Mouse (Mus musculus) small intestine, adult 2 months (tissue): ENCODE results near the gene Selplg. TPM values are rescaled to one million over a fixed set of nuclear protein-coding genes. Genes with fewer than 3 reads are reported as not detected.
A peak's percentile ranks its signal among the peaks of the same experiment; 100 is the strongest.

Source experiments
- H3K27ac ChIP-seq: fragments of 200-500 bp; 2 replicates; pipeline ENCODE4 v1.5.1; 2012; ENCODE audit warnings: low read depth, low read length, control low read depth, inconsistent platforms; ENCODE audit not compliant: insufficient read depth
- H3K27me3 ChIP-seq: fragments of 200-500 bp; 2 replicates; pipeline ENCODE4 v1.6.1; 2012; ENCODE audit warnings: mild to moderate bottlenecking, moderate library complexity, low read length, inconsistent platforms; ENCODE audit not compliant: control insufficient read depth, insufficient read depth
- H3K36me3 ChIP-seq: fragments of 200-500 bp; 2 replicates; pipeline ENCODE4 v1.6.1; 2012; ENCODE audit warnings: mild to moderate bottlenecking, low read length, control low read depth, inconsistent platforms; ENCODE audit not compliant: control insufficient read depth, insufficient read depth
- H3K4me1 ChIP-seq: fragments of 200-500 bp; 2 replicates; pipeline ENCODE4 v1.6.1; 2012; ENCODE audit warnings: low read length, inconsistent platforms, mixed read lengths; ENCODE audit not compliant: control insufficient read depth, insufficient read depth, insufficient read length
- H3K4me3 ChIP-seq: fragments of 200-500 bp; 2 replicates; pipeline ENCODE4 v1.5.1; 2012; ENCODE audit warnings: low read depth, mild to moderate bottlenecking, control low read depth, inconsistent platforms, low read length, moderate library complexity
- CTCF ChIP-seq: fragments of 200-500 bp; IDR thresholded peaks from 2 replicates; pipeline ENCODE4 v1.5.1; 2012; ENCODE audit warnings: low read depth, mild to moderate bottlenecking, control low read depth, inconsistent platforms, low read length, moderate library complexity, mixed read lengths; ENCODE audit not compliant: insufficient replicate concordance, insufficient read length; ENCODE audit errors: extremely low read depth
- POLR2A ChIP-seq: fragments of 200-500 bp; IDR thresholded peaks from 2 replicates; pipeline ENCODE4 v1.6.1; 2012; ENCODE audit warnings: low read depth, mild to moderate bottlenecking, control low read depth, inconsistent platforms, low read length, moderate library complexity
- WGBS: fragments of 180-500 bp; shearing (Covaris S2); methylation state at CpG from one replicate; pipeline ENCODE4 v1.1.7; 2018; 5-methylcytosine and 5-hydroxymethylcytosine counted together
- polyA plus RNA-seq: library from polyadenylated mRNA; depleted of rRNA; stranded (reverse); fragments of >200 nt; gene quantifications from 2 replicates; pipeline ENCODE4 v1.2.3, GENCODE M21; 2012; rRNA removed

Selplg gene
- polyA plus RNA-seq: 31.5 and 52.3 TPM in 2 replicates

- Histone ChIP-seq H3K27me3 (no peaks in the 10 kb centered on the region), H3K4me3 (peak within 1 kb of the TSS; percentile 45), H3K4me1 (no peaks in the 10 kb centered on the region; the same call in 1 of the 2 replicates), H3K27ac (peak within 1 kb of the TSS; percentile 54), H3K36me3 (no peaks in the 10 kb centered on the region)
- TF ChIP-seq CTCF (no peak), POLR2A (no peak)
- 27% methylated on average over 8 of the region's 8 CpGs for WGBS
These were observed at the start of gene Selplg for GRCm38 (mm10) chr5:113832490-113832901. TSS of gene Selplg (minus strand) at chr5:113832644.

GRCm38 (mm10) chr5:113881136-113881535 lies 48.7 kb upstream of the Selplg start:
- no peak overlapping the region for H3K27ac ChIP-seq

DNA sequence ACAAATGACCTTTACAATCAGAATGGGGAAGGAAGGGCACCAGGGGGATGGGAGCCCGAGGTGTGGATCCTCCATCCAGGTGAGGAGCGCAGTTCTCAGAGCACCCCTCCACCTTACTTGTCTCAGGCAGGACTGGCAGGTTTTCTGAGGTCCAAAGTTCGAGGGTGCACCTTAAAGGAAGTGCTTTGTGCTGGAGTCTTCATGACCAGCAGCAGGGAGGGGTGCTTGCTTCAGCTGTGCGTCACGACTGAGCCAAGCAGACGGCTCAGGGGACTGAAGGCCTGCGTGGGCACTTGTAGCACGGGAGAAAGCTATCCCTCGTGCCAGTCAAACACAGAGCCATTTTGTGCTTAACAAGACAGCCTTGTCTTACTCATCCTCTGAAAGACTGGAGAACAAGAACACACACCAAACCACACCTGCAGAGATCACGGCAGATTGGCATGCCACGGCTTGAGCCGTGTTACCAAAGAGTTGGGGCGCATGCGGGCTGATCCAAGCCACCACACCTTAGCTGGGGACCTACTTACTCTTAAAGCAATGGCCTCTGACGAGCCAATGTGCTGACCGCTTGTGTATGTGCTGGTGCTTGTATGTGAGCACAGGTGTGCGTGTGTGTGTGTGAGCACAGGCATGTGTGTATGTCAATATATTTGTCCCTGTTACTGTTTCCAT lies 46.6 kb upstream of the Selplg start:
- Histone ChIP-seq H3K4me3 (no peak overlapping the region), H3K27ac (peak overlapping the region; percentile 88), H3K36me3 (peaks cover 26% of the 10 kb centered on the region), H3K4me1 (peaks cover 48% of the 10 kb centered on the region), H3K27me3 (no peaks in the 10 kb centered on the region)
- TF ChIP-seq POLR2A (no peak; the same call in 1 of the 2 replicates), CTCF (no peak)
- 36% methylated on average over 17 of the region's 17 CpGs for WGBS

More at GRCm38 (mm10) chr5:113881136-113881535, 48.7 kb upstream of the Selplg start:
- TF ChIP-seq POLR2A (no peak), CTCF (no peak)
- H3K4me3 ChIP-seq: no peak overlapping the region
- peaks cover 41% of the 10 kb centered on the region for H3K4me1 ChIP-seq
- H3K27me3 ChIP-seq: no peaks in the 10 kb centered on the region
- peaks cover 22% of the 10 kb centered on the region for H3K36me3 ChIP-seq
- 88% methylated on average over 14 of the region's 14 CpGs for WGBS

- peaks cover 29% of the 10 kb centered on the region for H3K36me3 ChIP-seq
- TF ChIP-seq CTCF (no peak), POLR2A (no peak)
- H3K4me3 ChIP-seq: no peak overlapping the region
- peak overlapping the region; percentile 88; the same call in 1 of the 2 replicates for H3K27ac ChIP-seq
- peaks cover 57% of the 10 kb centered on the region for H3K4me1 ChIP-seq
- 37% methylated on average over 3 of the region's 3 CpGs for WGBS
- no peaks in the 10 kb centered on the region for H3K27me3 ChIP-seq
These were observed 45.1 kb upstream of the Selplg start for GRCm38 (mm10) chr5:113877565-113877964.

DNA sequence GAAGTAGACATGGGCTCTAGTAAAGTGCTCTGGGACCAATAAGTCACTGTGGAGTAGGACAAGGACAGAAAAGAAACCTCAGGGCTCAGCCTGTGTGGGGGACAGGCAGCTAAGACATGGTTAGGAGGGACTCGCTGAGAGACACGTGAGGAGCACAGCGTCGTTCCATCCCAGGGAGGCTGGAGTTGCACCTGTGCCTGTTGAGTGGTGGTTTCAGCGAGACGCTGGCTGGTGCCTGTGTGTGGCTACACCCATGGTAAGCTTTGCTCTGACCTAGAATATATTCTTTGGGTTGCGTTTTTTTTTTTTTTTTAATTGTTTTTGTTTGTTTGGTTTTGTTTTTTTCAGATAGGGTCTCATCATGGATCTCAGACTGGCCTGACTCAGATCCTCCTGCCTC lies 43.7 kb upstream of the Selplg start:
- H3K27me3 ChIP-seq: no peaks in the 10 kb centered on the region
- no peak for TF ChIP-seq CTCF
- no peak for TF ChIP-seq POLR2A
- WGBS: 58% methylated on average over 7 of the region's 7 CpGs
- H3K4me3 ChIP-seq: no peak overlapping the region
- peaks cover 21% of the 10 kb centered on the region for H3K36me3 ChIP-seq
- H3K27ac ChIP-seq: peak overlapping the region; percentile 88
- H3K4me1 ChIP-seq: peaks cover 63% of the 10 kb centered on the region

- Histone ChIP-seq H3K4me1 (peaks cover 66% of the 10 kb centered on the region), H3K27me3 (no peaks in the 10 kb centered on the region), H3K36me3 (peaks cover 16% of the 10 kb centered on the region), H3K27ac (peak overlapping the region; percentile 88), H3K4me3 (no peak overlapping the region)
- WGBS: 53% methylated on average over 4 of the region's 4 CpGs
- TF ChIP-seq CTCF: no peak
- TF ChIP-seq POLR2A: no peak
These were observed 43.2 kb upstream of the Selplg start for GRCm38 (mm10) chr5:113875625-113876024.
